Mouse (Mus musculus) limb, embryonic 14.5 days (tissue): ENCODE measurements around the gene Ehd4. TPM values are rescaled to one million over a fixed set of nuclear protein-coding genes. Genes with fewer than 3 reads are reported as not detected.
A peak's percentile ranks its signal among the peaks of the same experiment; 100 is the strongest.

Experiments
- ATAC-seq: fragments of 200-750 bp; cut with Nextera tagmentation; 2 replicates; pipeline ENCODE4 v1.8.0; 2017; ENCODE audit warnings: low read depth, moderate number of reproducible peaks, moderate TSS enrichment; ENCODE audit not compliant: low FRiP score
- DNase-seq: peaks from one replicate; pipeline ENCODE4 v3.0.0-alpha.2; 2015; ENCODE audit warnings: low spot score
- H3K27ac ChIP-seq: fragments of 300-500 bp; sonication (generic); replicated peaks from 2 replicates; pipeline ENCODE4 v1.5.1; 2014; ENCODE audit warnings: low read depth, mild to moderate bottlenecking, low read length, moderate library complexity, mixed read lengths
- H3K27me3 ChIP-seq: fragments of 300-500 bp; sonication (generic); 2 replicates; pipeline ENCODE4 v1.6.1; 2014; ENCODE audit warnings: low read length, mixed read lengths; ENCODE audit not compliant: control insufficient read depth, insufficient read depth
- H3K36me3 ChIP-seq: fragments of 300-500 bp; sonication (generic); 2 replicates; pipeline ENCODE4 v1.6.1; 2014; ENCODE audit warnings: mild to moderate bottlenecking, low read length, moderate library complexity, mixed read lengths; ENCODE audit not compliant: control insufficient read depth, insufficient read depth
- H3K4me1 ChIP-seq: fragments of 300-500 bp; sonication (generic); 2 replicates; pipeline ENCODE4 v1.6.1; 2014; ENCODE audit warnings: antibody characterized with exemption, low read length, mixed read lengths; ENCODE audit not compliant: control insufficient read depth, insufficient read depth
- H3K4me2 ChIP-seq: fragments of 300-500 bp; sonication (generic); replicated peaks from 2 replicates; pipeline ENCODE4 v1.6.1; 2014; ENCODE audit warnings: low read depth, mild to moderate bottlenecking, low read length, moderate library complexity; ENCODE audit not compliant: severe bottlenecking
- H3K4me3 ChIP-seq: fragments of 300-500 bp; sonication (generic); replicated peaks from 2 replicates; pipeline ENCODE4 v1.5.1; 2014; ENCODE audit warnings: low read length
- H3K9ac ChIP-seq: fragments of 300-500 bp; sonication (generic); 2 replicates; pipeline ENCODE4 v1.6.1; 2014; ENCODE audit warnings: mild to moderate bottlenecking, low read depth, low read length, moderate library complexity; ENCODE audit not compliant: severe bottlenecking
- H3K9me3 ChIP-seq: fragments of 300-500 bp; sonication (generic); 2 replicates; pipeline ENCODE4 v1.6.1; 2016; ENCODE audit warnings: low read length; ENCODE audit not compliant: control insufficient read depth
- POLR2A ChIP-seq: fragments of 200-500 bp; IDR thresholded peaks from 2 replicates; pipeline ENCODE4 v1.8.0; 2012; ENCODE audit warnings: inconsistent platforms, mild to moderate bottlenecking, moderate library complexity, borderline replicate concordance; ENCODE audit not compliant: insufficient read depth, insufficient read length; ENCODE audit errors: extremely low read depth
- WGBS: fragments of 180-500 bp; shearing (Covaris S2); extraction: QIAGEN DNeasy Blood & Tissue Kit; methylation state at CpG from one replicate; pipeline ENCODE4 v1.1.7; 2014; 5-methylcytosine and 5-hydroxymethylcytosine counted together
- polyA plus RNA-seq, 2 experiments: library from polyadenylated mRNA; depleted of rRNA in 1 of 2; stranded (reverse) in 1 of 2; unstranded in 1 of 2; fragments of >200 nt; fragmentation: Nextera tagmentation in 1 of 2; extraction: Ambion mirVana in 1 of 2; gene quantifications; 2 replicates each; pipeline versions ENCODE4 v1.2.1 to v1.2.3; 2012 to 2014

Gene Ehd4
- polyA plus RNA-seq, 2 experiments = 19.7 to 51.0 TPM

DNA sequence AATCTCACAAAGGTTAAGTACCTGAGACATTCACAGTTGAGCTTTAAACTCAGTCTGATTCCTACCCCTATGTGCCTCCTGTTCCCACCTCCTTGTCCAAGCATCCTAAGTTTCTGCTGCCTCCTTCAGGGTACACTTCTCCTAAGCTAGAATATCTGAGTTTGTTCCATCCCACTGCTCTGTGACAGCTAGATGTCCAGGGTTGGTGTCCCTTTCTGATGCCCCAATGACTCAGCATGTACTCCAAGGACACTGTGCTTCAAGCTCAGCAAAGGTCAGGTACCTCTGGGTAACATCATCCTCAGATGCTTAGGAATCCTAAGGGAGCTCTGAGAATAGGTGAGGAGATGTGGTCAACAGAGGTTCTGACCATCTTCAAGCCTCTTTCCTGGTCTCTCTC lies 26.4 kb downstream of the Ehd4 start:
- no peak for TF ChIP-seq POLR2A
- no peak overlapping the region for H3K9ac ChIP-seq
- no peak for DNase-seq
- no peaks in the 10 kb centered on the region for H3K27me3 ChIP-seq
- no peaks in the 10 kb centered on the region for H3K9me3 ChIP-seq
- no peak for ATAC-seq
- H3K4me2 ChIP-seq = no peak overlapping the region
- H3K36me3 ChIP-seq = no peaks in the 10 kb centered on the region
- 0 out of 2 replicates have a peak, but pooled peaks cover 4% of the 10 kb centered on the region for H3K4me1 ChIP-seq
- H3K27ac ChIP-seq = 0 out of 2 replicates have a peak overlapping the region, but pooled peaks have one; percentile 43
- H3K4me3 ChIP-seq = no peak overlapping the region

DNA sequence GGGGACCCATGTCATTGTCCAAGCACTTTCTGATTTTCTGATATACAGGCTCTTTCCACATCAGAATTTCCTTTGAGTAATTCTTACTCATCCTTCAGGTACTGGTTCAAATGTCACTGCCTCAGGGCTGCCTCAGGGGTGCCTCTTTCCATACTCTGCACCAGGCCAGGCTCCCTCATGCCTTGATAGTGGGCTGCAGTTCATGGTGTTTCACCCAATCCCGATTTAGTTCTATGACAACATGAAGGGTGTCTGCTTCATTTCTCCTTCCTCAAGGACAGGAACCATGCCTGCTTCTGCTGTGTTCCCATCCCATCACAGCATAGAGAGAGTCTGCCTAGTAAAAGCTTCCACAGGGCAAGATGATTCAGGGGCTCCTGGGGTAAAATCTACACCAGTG lies 27.5 kb downstream of the Ehd4 start:
- 83% methylated on average over 1 of the region's 1 CpGs for WGBS
- ATAC-seq = no peak
- H3K27ac ChIP-seq = no peak overlapping the region

DNA sequence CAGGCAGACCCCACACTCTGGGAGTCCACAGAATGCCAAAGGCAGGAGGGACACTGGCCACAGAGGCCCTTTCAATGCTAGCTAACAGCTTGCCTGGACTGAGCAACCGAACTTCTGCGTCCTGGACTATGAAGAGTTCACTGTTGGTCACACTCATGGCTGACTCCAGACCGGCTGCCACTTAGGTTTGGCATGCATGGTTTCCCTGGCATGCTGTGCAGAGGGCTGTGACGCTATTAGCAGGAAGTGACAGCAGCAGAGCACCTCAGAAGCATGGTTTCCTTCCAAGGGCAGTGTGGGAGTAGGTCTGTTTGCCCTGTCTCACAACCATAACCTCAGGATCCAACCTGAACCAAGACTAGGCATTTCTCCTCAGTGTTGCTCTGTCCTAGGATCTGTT lies 28.0 kb downstream of the Ehd4 start:
- H3K4me3 ChIP-seq = no peak overlapping the region
- 82% methylated on average over 4 of the region's 4 CpGs for whole genome bisulfite sequencing

More for the DNA sequence above, 27.5 kb downstream of the Ehd4 start:
- H3K4me1 ChIP-seq = peaks cover 8% of the 10 kb centered on the region; the same call in 1 of the 2 replicates
- DNase-seq = no peak
- no peaks in the 10 kb centered on the region for H3K27me3 ChIP-seq
- no peak for TF ChIP-seq POLR2A
- no peak overlapping the region for H3K9ac ChIP-seq
- no peaks in the 10 kb centered on the region for H3K36me3 ChIP-seq
- no peaks in the 10 kb centered on the region for H3K9me3 ChIP-seq
- H3K4me2 ChIP-seq = no peak overlapping the region
- H3K4me3 ChIP-seq = no peak overlapping the region

DNA sequence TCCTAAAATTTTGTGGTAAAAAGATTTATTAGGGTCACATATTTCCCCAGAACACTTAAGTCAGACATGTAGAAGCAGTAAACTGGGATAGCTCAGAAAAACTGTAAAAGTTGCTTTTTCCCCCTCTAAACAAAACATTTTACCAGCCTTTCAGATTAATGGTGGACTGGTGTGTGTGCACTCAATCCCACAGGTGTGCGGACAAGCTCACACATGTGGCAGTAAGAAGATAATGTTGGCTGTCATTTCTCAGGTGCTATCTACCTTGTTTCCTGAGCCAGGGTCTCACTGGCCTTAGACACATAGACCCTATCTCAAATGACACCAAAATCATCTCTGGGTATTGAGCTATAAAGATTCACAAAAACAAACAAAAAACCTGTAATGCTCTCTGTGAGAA lies 28.9 kb downstream of the Ehd4 start:
- H3K4me2 ChIP-seq = no peak overlapping the region
- no peak for TF ChIP-seq POLR2A
- no peak overlapping the region for H3K9ac ChIP-seq
- ATAC-seq = no peak
- H3K27me3 ChIP-seq = no peaks in the 10 kb centered on the region
- H3K36me3 ChIP-seq = no peaks in the 10 kb centered on the region
- peaks cover 8% of the 10 kb centered on the region; the same call in 1 of the 2 replicates for H3K4me1 ChIP-seq
- DNase-seq = no peak
- 96% methylated on average over 1 of the region's 1 CpGs for WGBS
- H3K9me3 ChIP-seq = no peaks in the 10 kb centered on the region
- no peak overlapping the region for H3K4me3 ChIP-seq
- H3K27ac ChIP-seq = no peak overlapping the region

More for the DNA sequence above, 28.0 kb downstream of the Ehd4 start:
- Histone ChIP-seq H3K9me3 (no peaks in the 10 kb centered on the region), H3K4me1 (peaks cover 8% of the 10 kb centered on the region; the same call in 1 of the 2 replicates), H3K4me2 (no peak overlapping the region), H3K27ac (no peak overlapping the region), H3K9ac (no peak overlapping the region), H3K36me3 (no peaks in the 10 kb centered on the region), H3K27me3 (no peaks in the 10 kb centered on the region)
- DNase-seq = no peak
- ATAC-seq = no peak
- no peak for TF ChIP-seq POLR2A

DNA sequence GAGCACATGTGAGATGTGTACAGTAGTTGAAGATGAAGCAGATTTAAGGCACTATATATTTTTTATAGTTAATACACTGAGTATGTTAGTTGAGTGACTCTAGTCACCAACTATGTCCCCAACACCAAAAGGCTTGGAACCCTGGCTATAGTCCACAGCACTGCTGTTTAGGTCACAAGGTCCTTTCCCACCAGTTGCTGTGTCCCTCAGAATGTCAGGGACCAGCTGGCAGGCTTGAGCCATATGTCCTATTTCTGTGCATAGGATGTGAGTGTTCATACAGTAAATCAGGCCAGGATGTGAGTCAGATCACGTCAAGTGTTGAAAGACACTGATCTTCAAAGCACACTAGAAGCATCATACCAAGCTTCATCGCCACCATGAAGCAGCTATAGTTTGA lies 29.5 kb downstream of the Ehd4 start:
- no peak for DNase-seq
- 82% methylated on average over 2 of the region's 2 CpGs for WGBS
- Histone ChIP-seq H3K27me3 (no peaks in the 10 kb centered on the region), H3K27ac (no peak overlapping the region), H3K4me2 (no peak overlapping the region), H3K4me3 (no peak overlapping the region), H3K9me3 (no peaks in the 10 kb centered on the region), H3K9ac (no peak overlapping the region), H3K4me1 (peaks cover 8% of the 10 kb centered on the region; the same call in 1 of the 2 replicates), H3K36me3 (no peaks in the 10 kb centered on the region)
- no peak for TF ChIP-seq POLR2A
- ATAC-seq = no peak

DNA sequence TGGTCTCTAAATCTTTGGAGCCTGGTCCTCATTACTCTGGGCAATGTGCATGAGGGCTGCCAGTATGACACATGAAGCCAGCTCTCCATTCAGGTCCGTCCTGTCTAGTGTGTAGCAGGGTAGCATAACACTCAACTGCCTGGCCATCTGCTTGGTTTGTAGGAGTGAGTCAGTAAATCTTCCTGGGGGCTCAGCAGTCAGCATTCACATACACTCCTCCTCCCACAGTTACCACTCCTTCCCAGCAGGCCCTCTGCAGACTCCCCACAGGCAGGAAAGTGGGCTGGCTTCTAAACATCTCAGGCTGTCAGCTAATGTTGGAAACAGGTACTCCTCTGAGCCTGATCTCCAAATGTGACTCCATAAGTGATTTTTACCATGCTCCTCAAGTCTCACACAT lies 30.3 kb downstream of the Ehd4 start:
- no peak overlapping the region for H3K27ac ChIP-seq
- no peaks in the 10 kb centered on the region for H3K9me3 ChIP-seq
- no peak overlapping the region for H3K4me2 ChIP-seq
- no peak overlapping the region for H3K4me3 ChIP-seq
- DNase-seq = no peak
- ATAC-seq = 0 out of 2 replicates have a peak, but pooled peaks have one; percentile 26
- peaks cover 8% of the 10 kb centered on the region; the same call in 1 of the 2 replicates for H3K4me1 ChIP-seq
- H3K27me3 ChIP-seq = no peaks in the 10 kb centered on the region
- no peak for TF ChIP-seq POLR2A
- WGBS = 28% methylated on average over 1 of the region's 1 CpGs
- H3K36me3 ChIP-seq = no peaks in the 10 kb centered on the region
- H3K9ac ChIP-seq = no peak overlapping the region
